Mouse (Mus musculus): ENCODE results near the gene Ttc19.

DNA sequence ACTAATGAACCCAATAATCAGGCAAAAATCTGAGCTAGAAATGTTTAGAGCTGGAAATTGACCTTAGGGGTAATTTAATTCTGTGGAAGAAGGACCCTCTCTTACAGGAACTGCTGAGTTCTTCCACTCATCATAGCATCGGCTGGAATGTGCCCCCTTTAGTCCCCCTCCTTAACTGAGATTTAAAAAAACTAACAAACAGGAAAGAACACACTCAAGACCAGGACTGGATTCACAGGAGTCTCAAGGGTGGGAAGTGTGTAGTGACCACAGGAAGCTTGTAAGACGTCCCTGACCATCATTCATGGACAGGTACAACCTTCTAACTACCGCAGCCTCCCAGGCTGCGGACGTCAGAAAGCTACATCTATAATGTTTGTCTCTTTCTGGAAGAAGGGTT, 10.4 kb upstream of the Ttc19 start:
- TF ChIP-seq CTCF (IDR thresholded peaks at IDR 0.05; ENCODE audit: low read depth, low read length) = no peak
- TF ChIP-seq GATA1 (IDR thresholded peaks at IDR 0.05; ENCODE audit: borderline replicate concordance, low read length) = no peak
- TF ChIP-seq TAL1 (conservative IDR thresholded peaks at IDR 0.05; ENCODE audit: low read depth, low read length) = no peak

Data from G1E (cell line).